Mouse (Mus musculus): ENCODE data around the gene Slamf9.

Gene Slamf9

DNA sequence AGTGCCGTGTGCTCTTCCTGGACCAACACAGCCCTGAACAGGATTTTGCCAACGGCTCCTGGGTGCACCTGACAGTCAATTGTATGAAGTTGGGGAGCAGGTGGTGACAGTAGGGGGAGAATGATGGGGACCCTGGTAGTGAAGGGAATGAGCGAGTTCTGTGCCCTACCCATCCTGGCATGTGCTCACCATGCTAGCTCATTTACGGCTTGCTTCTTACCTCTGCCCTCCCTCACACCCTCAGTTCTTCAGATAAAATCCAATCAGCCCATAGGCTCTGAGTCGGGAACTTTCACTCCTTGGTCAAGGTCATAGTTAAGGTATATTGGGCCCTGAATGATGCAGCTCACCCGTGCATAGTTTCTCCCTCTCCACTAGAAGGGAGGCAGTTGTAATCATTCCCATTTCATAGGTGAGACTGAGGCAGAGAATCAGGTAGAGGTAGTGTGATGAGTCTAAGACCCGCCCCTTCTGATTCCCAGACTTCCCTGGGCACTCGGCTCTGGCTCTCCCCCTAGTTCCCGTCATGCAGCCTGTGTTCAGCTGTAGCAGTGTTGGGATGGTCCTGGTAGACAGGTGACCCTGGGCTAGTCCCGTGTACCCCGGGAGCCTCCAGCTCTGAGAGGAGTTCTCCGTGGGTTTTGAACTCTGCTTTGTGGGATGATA is 14.6 kb downstream of the Slamf9 start:
- DNase-seq (ENCODE audit: low spot score): no peak

DNA sequence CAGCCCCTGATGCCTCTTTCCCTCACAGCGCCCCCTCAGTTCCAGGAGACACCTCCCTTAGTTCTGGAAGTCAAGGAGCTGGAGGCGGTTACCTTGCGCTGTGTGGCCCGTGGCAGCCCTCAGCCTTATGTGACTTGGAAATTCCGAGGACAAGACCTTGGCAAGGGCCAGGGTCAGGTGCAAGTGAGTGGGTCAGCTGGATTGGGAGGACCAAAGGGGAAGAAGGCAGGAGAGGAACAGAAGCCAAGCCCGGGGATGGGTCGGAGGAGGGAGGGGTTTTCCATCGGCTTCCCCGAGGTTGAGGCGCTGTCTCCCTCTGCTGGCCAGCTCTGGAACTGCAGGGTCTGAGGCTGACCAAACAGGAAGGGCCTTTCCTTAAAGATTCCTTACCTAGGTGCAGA is 15.1 kb downstream of the Slamf9 start:
- DNase-seq (ENCODE audit: low spot score): peak; percentile 88

DNA sequence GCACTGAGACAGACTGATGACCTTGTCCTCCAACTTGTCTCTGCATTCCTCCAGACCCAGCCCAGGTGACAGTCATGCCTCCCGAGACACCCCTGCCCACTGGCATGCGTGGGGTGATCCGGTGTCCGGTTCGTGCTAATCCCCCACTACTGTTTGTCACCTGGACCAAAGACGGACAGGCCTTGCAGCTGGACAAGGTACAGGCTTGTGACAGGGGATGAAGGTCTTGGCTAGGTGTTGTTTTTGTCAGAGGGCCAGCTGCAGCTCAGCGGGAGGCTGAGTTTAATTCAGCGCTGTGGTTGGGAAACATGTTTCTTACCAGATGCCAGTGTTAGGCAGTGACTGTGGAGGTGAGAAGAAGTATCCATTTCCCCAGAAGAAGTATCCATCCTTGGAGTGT is 16.9 kb downstream of the Slamf9 start:
- no peak for DNase-seq (ENCODE audit: low spot score)

DNA sequence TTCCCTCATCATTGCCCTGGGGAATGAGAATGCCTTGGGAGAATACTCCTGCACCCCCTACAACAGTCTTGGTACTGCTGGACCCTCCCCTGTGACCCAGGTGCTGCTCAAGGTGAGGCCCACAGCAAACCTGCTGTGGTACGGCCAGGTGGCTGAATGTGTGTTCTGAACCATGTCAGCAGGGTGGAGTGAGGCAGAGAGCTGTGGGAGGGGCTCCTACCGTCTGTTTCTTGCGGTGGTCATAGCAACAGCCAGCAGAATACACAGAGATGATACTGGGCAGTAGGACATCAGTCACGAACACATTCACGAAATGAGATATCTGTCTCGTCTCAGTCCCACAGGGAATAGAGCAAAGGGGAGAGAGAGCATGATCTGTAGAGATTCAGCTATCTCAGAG is 18.4 kb downstream of the Slamf9 start:
- DNase-seq (ENCODE audit: low spot score): no peak

DNA sequence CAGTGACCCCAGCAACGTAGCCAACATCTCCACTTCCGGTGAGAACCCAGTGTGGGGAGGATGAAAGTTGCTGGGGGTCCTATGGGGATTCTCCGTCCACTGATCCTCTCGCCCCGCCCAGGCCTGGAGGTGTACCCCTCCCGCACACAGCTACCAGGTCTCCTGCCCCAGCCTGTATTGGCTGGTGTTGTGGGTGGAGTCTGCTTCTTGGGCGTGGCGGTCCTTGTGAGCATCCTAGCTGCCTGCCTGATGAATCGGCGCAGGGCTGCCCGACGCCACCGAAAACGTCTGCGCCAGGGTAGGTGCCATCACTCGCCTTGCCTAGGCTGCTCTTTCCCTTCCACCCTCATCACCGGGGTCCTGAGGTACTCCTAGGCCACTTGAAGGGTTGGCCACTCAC is 20.9 kb downstream of the Slamf9 start:
- no peak for DNase-seq (ENCODE audit: low spot score)

DNA sequence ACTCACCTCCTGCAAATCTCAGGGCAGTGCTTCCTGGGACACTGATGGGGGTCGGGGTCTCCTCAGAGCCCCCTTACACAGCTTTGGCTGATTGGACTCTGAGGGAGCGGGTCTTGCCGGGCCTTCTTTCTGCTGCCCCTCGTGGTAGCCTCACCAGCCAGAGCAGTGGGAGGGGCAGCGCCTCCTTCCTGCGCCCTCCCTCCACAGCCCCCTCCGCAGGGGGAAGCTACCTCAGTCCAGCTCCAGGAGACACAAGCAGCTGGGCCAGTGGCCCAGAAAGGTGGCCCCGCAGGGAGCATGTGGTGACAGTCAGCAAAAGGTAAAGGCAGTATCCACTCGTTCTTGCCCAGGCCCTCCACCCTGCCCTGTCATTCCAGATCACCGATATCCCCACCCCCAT is 22.3 kb downstream of the Slamf9 start:
- no peak for DNase-seq (ENCODE audit: low spot score)

DNA sequence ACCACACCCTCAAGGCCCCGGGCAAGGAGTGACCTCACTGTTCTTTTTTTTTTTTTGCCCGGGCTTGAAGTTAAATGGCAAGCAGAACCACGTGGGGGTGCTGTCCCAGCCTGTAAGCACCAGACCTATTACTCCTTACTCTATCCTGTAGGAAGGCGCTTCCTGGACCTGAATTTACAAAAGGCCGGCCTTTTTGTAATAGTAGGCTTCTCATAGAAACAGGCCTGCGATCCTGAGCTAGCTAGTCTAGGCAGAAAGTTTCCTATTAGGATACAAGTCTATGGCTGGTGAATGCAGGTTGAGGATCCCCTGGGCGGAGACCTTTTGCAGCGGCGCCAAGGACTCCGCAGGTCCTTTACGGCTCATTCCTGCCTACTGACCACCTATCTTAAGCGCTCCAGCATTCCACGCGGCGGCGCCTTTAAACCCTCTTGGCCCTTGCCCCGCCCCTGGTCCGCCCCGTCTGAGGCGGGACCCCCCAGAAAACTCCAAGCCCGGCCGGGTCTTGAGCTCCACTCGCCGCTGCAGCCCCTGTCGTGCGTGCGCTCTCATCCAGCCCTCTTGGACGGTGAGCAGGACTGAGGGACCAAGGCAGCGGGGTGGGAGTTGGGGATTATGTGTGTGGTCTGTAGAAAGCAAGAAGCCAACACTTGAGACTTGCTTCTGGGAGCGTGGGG is 24.7 kb downstream of the Slamf9 start, which contains the start of gene Tagln2:
TSS of gene Tagln2 (plus strand) at position 283 of the 677 bp plus-strand sequence.
- DNase-seq (ENCODE audit: low spot score): peak; percentile 84

DNA sequence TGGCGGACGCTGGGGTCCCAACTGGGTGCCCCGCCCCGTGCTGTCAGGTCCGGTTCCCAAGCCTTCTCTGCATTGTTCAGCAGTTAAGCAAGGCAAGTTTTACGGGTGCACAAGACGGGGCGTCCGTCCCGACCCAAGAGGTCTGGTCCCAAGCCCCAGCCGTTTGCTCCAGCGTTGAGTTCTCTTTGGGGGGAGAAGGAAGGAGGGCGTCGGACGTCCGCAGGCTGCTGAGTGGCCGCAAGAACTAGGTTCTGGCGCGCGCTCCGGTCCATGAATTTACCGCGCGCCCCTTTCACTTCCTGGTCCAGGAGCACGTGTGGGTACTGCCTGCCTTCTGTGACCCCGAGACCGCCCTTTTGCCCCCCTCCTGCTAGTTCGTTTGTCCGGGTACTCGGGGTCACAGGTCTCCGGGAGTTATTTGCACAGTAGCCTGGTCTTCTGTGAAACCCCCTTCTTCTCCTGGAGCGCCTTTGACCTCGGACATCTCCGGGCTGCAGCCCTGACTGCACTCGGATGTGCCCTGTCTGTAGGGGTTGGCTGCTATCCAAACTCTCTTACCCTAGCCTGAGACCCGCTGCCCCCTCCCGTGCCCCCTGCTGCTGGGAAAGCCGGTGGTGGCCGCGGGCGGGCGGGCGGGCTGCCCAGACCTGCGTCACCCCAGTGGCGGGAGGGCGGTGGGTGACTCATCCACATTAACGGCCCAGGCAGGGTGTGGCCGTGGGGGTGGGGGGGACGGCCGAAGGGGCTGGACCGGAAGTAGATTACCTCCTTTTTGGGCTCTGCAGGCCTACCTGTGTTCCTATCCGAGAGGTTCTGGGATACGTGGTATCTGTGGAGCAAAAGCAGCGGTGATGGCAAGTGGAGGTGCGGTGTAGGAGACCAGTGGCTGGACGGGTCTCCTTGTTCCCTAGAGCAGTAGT is 25.6 kb downstream of the Slamf9 start:
- peak; percentile 48 for DNase-seq (ENCODE audit: low spot score)

DNA sequence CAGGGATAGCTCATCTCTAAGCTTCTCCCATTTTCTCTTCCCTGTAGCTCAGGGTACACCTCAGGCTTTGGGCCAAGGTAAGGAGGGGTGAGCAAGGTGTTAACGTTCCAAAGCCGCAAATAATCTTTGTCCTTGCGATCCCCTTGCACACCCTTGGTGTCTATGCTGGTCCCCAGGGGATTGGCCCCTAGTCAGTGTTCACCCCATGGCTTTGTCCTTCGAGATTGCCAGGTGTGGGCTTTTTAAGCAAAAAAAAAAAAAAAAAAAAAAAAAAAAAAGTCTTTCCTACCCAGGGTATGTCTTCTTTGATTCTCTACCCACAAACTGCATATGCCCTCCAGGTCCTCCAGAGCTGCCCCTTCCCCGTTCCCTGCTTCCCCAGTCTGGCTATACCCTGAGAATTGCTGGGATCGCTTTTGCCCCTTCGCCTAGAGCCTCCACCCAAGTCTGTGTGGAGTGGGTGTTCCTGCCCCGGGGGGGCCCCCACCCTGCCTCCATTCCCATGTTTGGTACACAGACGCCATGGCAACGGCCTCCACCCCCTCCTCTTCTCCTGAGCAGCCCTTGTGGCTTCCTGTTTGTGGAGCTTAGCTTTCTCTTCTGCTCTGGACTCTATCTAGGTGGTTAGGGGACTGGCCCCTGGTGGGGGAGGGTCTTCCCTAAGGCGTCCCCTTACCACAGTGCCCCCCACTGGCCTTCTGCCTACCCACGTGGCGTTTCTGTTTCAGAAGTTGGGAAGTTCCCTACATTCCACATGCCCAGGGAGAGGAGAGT is 26.4 kb downstream of the Slamf9 start:
- DNase-seq (ENCODE audit: low spot score): peak; percentile 45

DNA sequence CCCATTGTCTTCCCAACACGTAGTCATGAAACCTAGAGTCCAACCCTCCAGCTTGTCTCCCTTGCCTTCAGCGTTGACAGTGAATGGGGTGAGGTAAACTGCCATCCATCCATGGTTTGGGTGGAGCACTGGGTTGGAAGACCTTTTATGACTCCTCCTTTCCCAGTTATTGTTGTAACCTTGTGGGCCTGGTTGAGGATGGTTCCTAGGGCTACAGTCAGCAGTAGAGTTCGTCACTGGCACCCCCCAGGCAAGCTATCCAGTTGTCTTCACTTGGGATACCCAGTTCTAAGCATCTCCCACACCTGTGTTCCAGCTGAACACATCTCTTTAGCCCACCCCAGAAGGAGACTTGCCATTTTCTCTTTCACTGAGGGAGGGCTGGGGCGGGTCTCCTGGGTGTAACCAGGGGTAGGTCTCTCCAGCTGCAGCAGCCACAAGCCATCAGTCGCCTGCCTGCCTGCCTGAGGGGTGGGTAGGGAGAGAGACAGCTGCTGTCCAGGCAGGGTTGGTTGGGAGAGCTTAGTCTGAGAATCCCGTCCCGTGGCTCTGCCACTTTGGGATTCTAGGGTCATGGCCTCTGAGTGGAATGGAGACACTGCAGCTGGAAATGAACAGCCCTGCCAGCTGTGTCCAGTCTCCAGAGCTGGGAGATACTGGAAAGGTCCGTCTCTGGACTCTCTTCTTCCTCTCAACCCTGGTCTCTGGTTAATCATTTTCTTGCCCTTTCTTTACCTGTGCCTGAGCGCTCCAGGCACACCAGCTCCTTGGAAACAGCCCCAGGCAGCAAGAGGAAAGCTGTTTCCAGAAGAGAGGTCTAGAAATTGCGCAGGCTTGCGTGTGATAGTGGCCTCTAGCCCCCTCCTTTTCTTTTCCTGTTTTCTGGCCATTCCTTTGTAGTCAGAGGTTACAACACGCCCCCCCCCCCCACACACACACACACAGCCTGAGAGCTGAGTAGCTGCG is 27.3 kb downstream of the Slamf9 start:
- peak; percentile 45 for DNase-seq (ENCODE audit: low spot score)

DNA sequence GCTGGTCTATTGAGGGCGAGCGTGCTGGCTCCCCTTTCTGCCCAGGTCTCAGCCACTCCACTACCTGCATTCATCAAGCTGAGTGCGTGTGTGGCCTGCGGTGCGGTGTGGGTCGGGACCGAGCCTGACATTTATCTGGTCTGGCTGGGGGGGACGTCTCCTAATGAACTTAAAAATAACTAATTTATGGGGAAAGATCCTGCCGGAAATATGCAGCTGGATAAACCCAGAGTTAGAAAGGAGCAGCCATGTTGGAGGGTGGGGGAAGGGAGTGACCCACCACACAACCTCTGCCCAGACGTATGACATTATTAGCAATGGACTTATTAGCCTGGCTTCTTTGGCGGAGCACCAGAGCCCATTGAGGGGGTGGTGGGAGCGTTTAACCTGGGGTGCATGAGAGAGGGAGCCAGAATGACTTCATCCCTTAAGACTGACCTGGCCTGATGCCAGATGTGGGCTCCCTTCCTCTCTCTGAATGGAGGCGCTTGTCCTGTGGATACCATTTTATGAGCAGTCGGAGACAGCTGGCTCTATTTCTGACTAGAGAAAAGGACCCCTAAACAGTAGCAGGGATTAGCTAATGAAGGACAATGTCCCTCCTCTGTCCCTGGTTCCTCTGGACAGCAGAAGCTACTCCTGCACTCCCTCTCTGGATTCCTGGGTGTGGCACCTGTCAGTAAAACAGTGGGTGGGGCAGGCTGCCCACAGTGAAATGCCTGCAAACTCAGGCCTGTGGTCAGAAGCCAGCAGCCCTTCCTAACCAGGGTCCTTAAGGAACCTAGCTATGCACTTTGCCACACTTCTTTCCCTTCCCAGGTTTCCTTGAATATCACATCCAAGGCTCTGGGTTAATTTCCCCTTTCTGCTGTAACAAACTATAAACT is 28.2 kb downstream of the Slamf9 start:
- no peak for DNase-seq (ENCODE audit: low spot score)

DNA sequence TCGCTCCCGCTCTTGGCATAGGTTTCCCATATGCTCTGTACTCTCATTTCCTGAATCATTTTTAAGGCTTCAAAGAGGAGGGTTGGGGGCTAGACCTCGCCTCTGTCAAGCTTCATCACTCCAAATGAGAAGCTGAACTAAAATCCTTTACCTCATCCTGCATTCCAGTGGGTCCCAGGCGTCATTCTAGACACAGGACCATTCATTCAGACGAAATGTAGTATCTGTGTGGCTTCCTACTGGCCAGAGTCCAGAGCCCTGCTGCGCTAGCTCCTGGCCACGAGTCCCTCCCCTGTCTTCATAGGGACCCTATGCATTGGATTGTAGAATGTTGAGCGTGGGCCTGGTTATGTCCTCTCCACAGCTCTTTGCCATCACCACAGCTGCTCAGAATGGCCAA is 29.6 kb downstream of the Slamf9 start:
- no peak for DNase-seq (ENCODE audit: low spot score)

DNA sequence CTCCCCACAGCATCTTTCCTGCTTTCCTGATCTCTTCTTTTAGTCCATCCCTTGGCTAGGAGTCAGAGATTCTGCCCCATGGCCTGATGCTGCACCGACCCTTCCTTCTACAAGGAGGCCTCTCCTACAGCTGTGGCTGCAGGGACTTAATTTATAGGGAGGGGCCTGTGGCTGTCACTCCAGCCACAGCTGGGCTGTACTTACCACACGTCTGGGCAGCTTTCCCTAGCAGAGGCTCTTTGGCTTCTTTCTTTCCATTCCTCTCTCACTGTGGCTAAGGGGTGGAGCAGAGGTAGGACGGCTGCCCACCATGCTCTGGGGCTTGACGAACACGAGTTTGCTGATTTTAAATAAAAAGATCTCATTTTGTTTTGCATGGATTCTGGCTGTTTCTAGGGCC is 31.8 kb downstream of the Slamf9 start:
- DNase-seq (ENCODE audit: low spot score): no peak

DNA sequence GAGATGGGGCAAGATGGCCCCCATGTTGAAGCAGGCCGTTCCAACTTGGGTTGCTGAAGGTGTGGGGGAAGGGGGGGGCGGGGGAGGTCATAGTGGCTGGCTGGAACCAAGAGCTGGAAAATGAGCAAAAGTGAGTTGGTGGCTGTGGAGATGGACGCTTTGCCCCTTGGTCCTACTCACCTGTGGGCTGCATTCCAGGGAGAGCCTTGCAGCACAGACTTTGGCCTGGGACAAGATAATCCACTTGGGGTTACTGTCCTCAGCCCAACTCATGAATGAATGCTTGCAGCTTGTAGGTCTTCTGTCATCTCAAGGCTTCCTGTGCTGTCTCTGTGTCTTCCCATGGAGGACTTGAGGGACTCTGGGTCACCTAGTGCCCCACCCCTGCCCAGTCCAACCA is 32.5 kb downstream of the Slamf9 start:
- DNase-seq (ENCODE audit: low spot score): no peak

DNA sequence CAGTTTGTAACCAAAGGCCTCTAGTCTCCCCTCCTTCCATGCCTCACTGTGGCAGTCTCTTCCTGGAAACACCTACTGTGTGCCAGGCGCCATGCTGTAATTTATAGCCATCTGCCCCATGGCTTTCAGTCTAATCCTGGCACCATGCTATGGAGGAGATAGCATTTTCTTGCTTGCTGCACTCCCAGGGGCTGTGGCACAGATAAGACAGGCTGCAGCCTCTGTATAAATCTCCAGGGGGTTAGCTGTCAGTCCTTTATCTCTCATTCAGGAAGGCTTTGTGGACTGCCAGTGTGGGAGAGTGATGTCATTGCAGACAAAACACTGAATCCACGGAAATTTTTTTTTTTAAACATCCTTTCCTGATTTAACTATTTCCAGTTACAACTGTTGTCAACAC is 33.0 kb downstream of the Slamf9 start:
- no peak for DNase-seq (ENCODE audit: low spot score)

DNA sequence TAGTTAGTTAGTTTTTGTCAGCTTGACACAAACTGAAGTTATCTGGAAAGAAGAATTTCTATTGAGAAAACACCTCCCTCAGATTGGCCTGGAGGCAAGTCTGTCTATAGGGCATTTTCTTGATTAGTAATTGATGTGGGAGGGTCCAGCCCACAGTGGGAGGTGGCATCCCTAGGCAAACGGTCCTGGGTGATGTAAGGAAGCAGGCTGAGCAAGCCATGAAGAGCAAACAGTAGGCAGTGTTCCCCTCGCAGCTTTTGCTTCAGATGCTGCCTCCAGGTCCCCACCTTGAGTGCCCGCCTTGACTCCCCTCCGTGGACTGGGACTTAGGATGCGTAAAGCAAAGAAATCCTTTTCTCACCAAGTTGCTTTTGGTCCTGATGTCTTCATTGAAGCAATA is 34.1 kb downstream of the Slamf9 start:
- DNase-seq (ENCODE audit: low spot score): no peak

DNA sequence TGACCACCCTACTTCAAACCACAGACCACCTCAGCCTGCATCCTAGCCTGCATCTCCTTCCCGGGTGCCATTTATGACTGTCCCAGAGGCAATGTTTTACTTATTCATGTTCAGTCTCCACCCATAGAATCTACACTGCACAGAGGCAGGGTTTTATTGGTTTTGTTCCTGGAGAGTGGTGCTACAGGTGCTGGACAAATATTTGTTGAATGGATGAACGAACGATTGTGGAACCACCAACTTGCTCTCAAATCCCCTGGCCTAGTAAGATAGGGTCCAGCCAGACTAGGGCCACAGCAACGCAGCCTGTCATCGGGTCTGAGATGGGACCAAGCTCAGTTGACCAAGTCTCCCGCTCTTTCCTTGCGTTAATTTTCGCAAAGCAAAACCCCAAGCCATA is 34.8 kb downstream of the Slamf9 start:
- no peak for DNase-seq (ENCODE audit: low spot score)

DNA sequence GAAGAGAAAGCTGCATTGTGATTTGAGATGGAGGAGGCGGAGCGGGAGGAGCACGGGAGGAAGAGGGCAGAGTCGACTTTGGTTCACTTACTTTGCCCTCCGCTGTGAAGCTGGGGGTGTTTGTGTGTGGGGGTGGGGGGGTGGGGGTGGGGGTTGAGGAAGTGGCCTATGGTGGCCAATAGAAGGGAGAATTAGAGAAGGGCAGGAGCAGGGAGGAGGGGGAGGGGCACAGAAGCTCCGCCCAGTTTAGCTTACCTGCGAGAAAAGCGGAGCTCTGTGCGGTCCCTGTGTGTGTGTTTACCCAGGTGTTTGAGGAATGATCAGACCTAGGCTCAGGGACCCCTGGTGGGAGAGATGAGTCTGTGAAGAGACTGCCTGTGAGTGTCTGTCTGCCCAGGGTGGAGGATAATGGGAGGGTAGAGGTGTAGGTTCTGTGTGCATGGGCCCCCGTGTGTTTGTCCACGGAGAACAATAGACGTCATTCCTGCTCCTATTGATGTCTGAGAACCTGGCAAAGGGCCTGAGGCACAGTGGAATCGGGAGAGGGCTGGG is 35.3 kb downstream of the Slamf9 start:
- DNase-seq (ENCODE audit: low spot score): no peak

DNA sequence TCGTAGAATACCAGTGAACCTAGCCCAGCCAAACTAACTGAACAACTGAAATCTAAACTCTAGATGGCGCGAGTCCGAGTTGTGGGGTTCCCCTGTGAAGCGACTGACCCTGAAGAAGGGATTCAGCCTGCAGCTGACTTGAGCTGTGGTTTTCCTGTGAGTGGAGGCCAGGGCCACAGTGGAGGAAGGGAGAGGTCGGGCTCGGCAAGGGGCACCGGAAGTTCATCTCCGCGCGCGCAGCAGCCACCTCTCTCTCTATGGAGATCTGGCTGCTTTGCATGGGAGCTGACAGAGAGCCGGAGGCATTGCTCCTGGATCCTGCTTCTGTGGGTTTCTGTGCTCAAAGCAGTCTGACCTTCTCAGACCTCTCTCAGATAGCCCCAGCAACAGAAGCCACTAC is 37.8 kb downstream of the Slamf9 start:
- DNase-seq (ENCODE audit: low spot score): peak; percentile 49

Measured in embryo, embryonic 10 days (tissue).